ENCODE assay signal across 8 mouse cellular contexts in genomic region chr10:76442178-76443088, GRCm38 (mm10). TPM values are rescaled to one million over a fixed set of nuclear protein-coding genes. Genes with fewer than 3 reads are reported as not detected.
A peak's percentile ranks its signal among the peaks of the same experiment; 100 is the strongest.
DNase-seq lines count a peak whose midpoint lies in the region; ATAC-seq and TF ChIP-seq lines count a peak whose summit lies in the region.

Gene Pcnt, minus strand, starts transcription at chr10:76442786.

- 1% methylated on average over 78 of the region's 78 CpGs for WGBS in heart, embryonic 11.5 days (ENCODE audit: insufficient replicate concordance)
- WGBS in kidney, embryonic 16.5 days = under 1% methylated on average over 77 of the region's 78 CpGs
- under 1% methylated on average over 78 of the region's 78 CpGs for WGBS in liver, adult 2 months

- ATAC-seq in heart, embryonic 11.5 days (replicated peaks; ENCODE audit: insufficient number of reproducible peaks, low FRiP score, low TSS enrichment) = peak; percentile 99
- ATAC-seq in kidney, embryonic 16.5 days (ENCODE audit: low FRiP score, low TSS enrichment) = peak; percentile 99

- no peaks in the 10 kb centered on the region for H3K9me3 ChIP-seq in erythroblast, embryonic 14.5 days (ENCODE audit: control insufficient read depth, low read length)
- no peaks in the 10 kb centered on the region for H3K9me3 ChIP-seq in heart, embryonic 11.5 days (replicated peaks; ENCODE audit: control insufficient read depth, low read length)
- no peaks in the 10 kb centered on the region for H3K9me3 ChIP-seq in kidney, embryonic 16.5 days (ENCODE audit: low read length)

- DNase-seq in brain, embryonic 14.5 days (ENCODE audit: low read depth) = peak; percentile 99
- peak; percentile 89 for DNase-seq in liver, adult 2 months (ENCODE audit: extremely low read depth, low read depth, low spot score)
- peak; percentile 98 for DNase-seq in splenic B cell, adult 2 months (ENCODE audit: low read depth, low spot score)

- peaks cover 55% of the 10 kb centered on the region for H3K4me1 ChIP-seq in erythroblast, embryonic 14.5 days (ENCODE audit: control insufficient read depth)
- peaks cover 7% of the 10 kb centered on the region for H3K4me1 ChIP-seq in heart, embryonic 11.5 days (ENCODE audit: control insufficient read depth, insufficient read depth, low read length)
- peaks cover 16% of the 10 kb centered on the region for H3K4me1 ChIP-seq in kidney, embryonic 16.5 days (ENCODE audit: insufficient read depth, low read length)
- H3K4me1 ChIP-seq in liver, adult 2 months (ENCODE audit: control insufficient read depth, insufficient read depth, low read length) = peaks cover 6% of the 10 kb centered on the region

- H3K9ac ChIP-seq in heart, embryonic 11.5 days (ENCODE audit: low read depth, low read length) = peak within 1 kb of the TSS; percentile 90
- peak within 1 kb of the TSS; percentile 89 for H3K9ac ChIP-seq in kidney, embryonic 16.5 days (replicated peaks; ENCODE audit: low read length)
- peak within 1 kb of the TSS; percentile 68 for H3K9ac ChIP-seq in liver, adult 2 months (ENCODE audit: low read depth, low read length)

- H3K36me3 ChIP-seq in C2C12 (ENCODE audit: control insufficient read depth, insufficient read depth) = peaks cover 28% of the 10 kb centered on the region
- peaks cover 42% of the 10 kb centered on the region for H3K36me3 ChIP-seq in erythroblast, embryonic 14.5 days (ENCODE audit: control insufficient read depth)
- H3K36me3 ChIP-seq in heart, embryonic 11.5 days (ENCODE audit: control insufficient read depth, insufficient read depth, low read length) = peaks cover 15% of the 10 kb centered on the region
- H3K36me3 ChIP-seq in kidney, embryonic 16.5 days (ENCODE audit: insufficient read depth, low read length) = peaks cover 17% of the 10 kb centered on the region
- H3K36me3 ChIP-seq in liver, adult 2 months (ENCODE audit: control insufficient read depth, insufficient read depth, low read length) = no peaks in the 10 kb centered on the region
- H3K36me3 ChIP-seq in myocyte (ENCODE audit: control insufficient read depth, insufficient read depth) = no peaks in the 10 kb centered on the region
- peaks cover 2% of the 10 kb centered on the region; the same call in 1 of the 2 replicates for H3K36me3 ChIP-seq in splenic B cell, adult 2 months (ENCODE audit: control insufficient read depth, insufficient read depth, low read length, poor library complexity, severe bottlenecking)

- TF ChIP-seq POLR2A in brain, embryonic 14.5 days (IDR thresholded peaks at IDR 0.05; ENCODE audit: borderline replicate concordance, extremely low read depth, insufficient read depth, insufficient read length, poor library complexity, severe bottlenecking) = peak; percentile 38; the same call in 1 of the 2 replicates
- TF ChIP-seq POLR2A in liver, adult 2 months (IDR thresholded peaks at IDR 0.05; ENCODE audit: extremely low read depth, insufficient read depth, low read length) = 0 out of 2 replicates have a peak, but pooled peaks have one; percentile 69
- TF ChIP-seq POLR2A in myocyte (IDR thresholded peaks at IDR 0.05; ENCODE audit: insufficient read length, low read depth) = peak; percentile 46

- TF ChIP-seq CTCF in C2C12 (IDR thresholded peaks at IDR 0.05; ENCODE audit: control insufficient read depth, insufficient read depth, insufficient read length) = peak; percentile 74
- TF ChIP-seq CTCF in brain, embryonic 14.5 days (IDR thresholded peaks at IDR 0.05; ENCODE audit: borderline replicate concordance, extremely low read depth, insufficient read depth, insufficient read length) = peak; percentile 76
- peak; percentile 86 for TF ChIP-seq CTCF in liver, adult 2 months (IDR thresholded peaks at IDR 0.05; ENCODE audit: low read depth, low read length)

- peak within 1 kb of the TSS; percentile 96 for H3ac ChIP-seq in C2C12 (ENCODE audit: control insufficient read depth, insufficient read length, low read depth)
- peak within 1 kb of the TSS; percentile 28 for H3ac ChIP-seq in myocyte (ENCODE audit: control insufficient read depth, insufficient read length)

- peaks cover 30% of the 10 kb centered on the region for H3K79me3 ChIP-seq in C2C12 (ENCODE audit: low read depth)

- H3K79me2 ChIP-seq in C2C12 (ENCODE audit: control insufficient read depth, insufficient read depth) (peaks cover 45% of the 10 kb centered on the region), myocyte (ENCODE audit: control insufficient read depth, insufficient read depth) (peaks cover 18% of the 10 kb centered on the region)
- peaks cover 8% of the 10 kb centered on the region for H3K79me2 ChIP-seq in liver, adult 2 months (ENCODE audit: control insufficient read depth, insufficient read depth, low read length)

- peak within 1 kb of the TSS; percentile 98 for H3K4me3 ChIP-seq in C2C12 (ENCODE audit: insufficient read depth, poor library complexity, severe bottlenecking)
- peak within 1 kb of the TSS; percentile 89 for H3K4me3 ChIP-seq in erythroblast, embryonic 14.5 days (replicated peaks)
- H3K4me3 ChIP-seq in heart, embryonic 11.5 days (ENCODE audit: low read depth, low read length) = peak within 1 kb of the TSS; percentile 71
- peak within 1 kb of the TSS; percentile 93 for H3K4me3 ChIP-seq in kidney, embryonic 16.5 days (ENCODE audit: low read length)
- peak within 1 kb of the TSS; percentile 83 for H3K4me3 ChIP-seq in liver, adult 2 months (ENCODE audit: insufficient read depth, low read depth, low read length)
- H3K4me3 ChIP-seq in myocyte = peak within 1 kb of the TSS; percentile 82

- H3K27me3 ChIP-seq in C2C12 (ENCODE audit: control insufficient read depth, insufficient read depth, insufficient read length) (no peaks in the 10 kb centered on the region), myocyte (ENCODE audit: control insufficient read depth, insufficient read depth, insufficient read length) (no peaks in the 10 kb centered on the region)
- H3K27me3 ChIP-seq in erythroblast, embryonic 14.5 days (ENCODE audit: control insufficient read depth) = no peaks in the 10 kb centered on the region
- no peaks in the 10 kb centered on the region for H3K27me3 ChIP-seq in heart, embryonic 11.5 days (ENCODE audit: control insufficient read depth, insufficient read depth, low read length)
- no peaks in the 10 kb centered on the region for H3K27me3 ChIP-seq in kidney, embryonic 16.5 days (ENCODE audit: insufficient read depth, low read length)
- H3K27me3 ChIP-seq in liver, adult 2 months (ENCODE audit: control insufficient read depth, insufficient read depth, low read length) = no peaks in the 10 kb centered on the region
- H3K27me3 ChIP-seq in splenic B cell, adult 2 months (ENCODE audit: control insufficient read depth, insufficient read depth, low read length, poor library complexity, severe bottlenecking) = no peaks in the 10 kb centered on the region

- peak within 1 kb of the TSS; percentile 84 for H3K4me2 ChIP-seq in heart, embryonic 11.5 days
- H3K4me2 ChIP-seq in kidney, embryonic 16.5 days (replicated peaks; ENCODE audit: low read depth, low read length) = peak within 1 kb of the TSS; percentile 84
- peak within 1 kb of the TSS; percentile 86 for H3K4me2 ChIP-seq in myocyte (ENCODE audit: low read depth)

- H3K27ac ChIP-seq in heart, embryonic 11.5 days (ENCODE audit: low read depth, low read length) = peak within 1 kb of the TSS; percentile 96
- H3K27ac ChIP-seq in kidney, embryonic 16.5 days (ENCODE audit: low read length) = peak within 1 kb of the TSS; percentile 98
- peak within 1 kb of the TSS; percentile 82 for H3K27ac ChIP-seq in liver, adult 2 months (replicated peaks; ENCODE audit: insufficient read depth, low read depth, low read length)

TF ChIP-seq in C2C12, 6 proteins besides CTCF, POLR2A, EP300 and RAD21:
- no peak for TF ChIP-seq MYOG (IDR thresholded peaks at IDR 0.05; ENCODE audit: control insufficient read depth, extremely low read depth, insufficient read length)
- no peak for TF ChIP-seq MYOD1 (IDR thresholded peaks at IDR 0.05; ENCODE audit: control insufficient read depth, insufficient read length, low read depth)
- TF ChIP-seq CEBPB (IDR thresholded peaks at IDR 0.05; ENCODE audit: low read depth) = no peak
- peak; percentile 58 for TF ChIP-seq MAX (IDR thresholded peaks at IDR 0.05)
- TF ChIP-seq USF1 (IDR thresholded peaks at IDR 0.05; ENCODE audit: low read depth) = no peak
- no peak for TF ChIP-seq FOSL1 (IDR thresholded peaks at IDR 0.05; ENCODE audit: insufficient read depth, low read length, poor library complexity, severe bottlenecking)
TF ChIP-seq in C2C12: peak in this region for 1.

TF ChIP-seq in myocyte, 11 proteins besides CTCF, POLR2A, EP300 and RAD21:
- no peak for TF ChIP-seq TCF12 (IDR thresholded peaks at IDR 0.05; ENCODE audit: insufficient read depth, poor library complexity, severe bottlenecking)
- TF ChIP-seq CEBPB (IDR thresholded peaks at IDR 0.05; ENCODE audit: insufficient read depth, poor library complexity, severe bottlenecking) = no peak
- TF ChIP-seq MYOG (IDR thresholded peaks at IDR 0.05; ENCODE audit: control insufficient read depth in 1 of 3, insufficient read depth in 1 of 3, insufficient read length in 2 of 3, low read depth in 2 of 3) = peak in 1 of 3 experiments; percentile 31
- TF ChIP-seq TCF3 (IDR thresholded peaks at IDR 0.05; ENCODE audit: insufficient read length, low read depth) = no peak
- TF ChIP-seq POLR2AphosphoS2 (IDR thresholded peaks at IDR 0.05; ENCODE audit: insufficient read length, low read depth) = peak; percentile 43
- TF ChIP-seq MYOD1 (IDR thresholded peaks at IDR 0.05; ENCODE audit: control insufficient read depth in 1 of 3, insufficient read length in 2 of 3, low read depth in 2 of 3) = no peak
- TF ChIP-seq E2F4 (IDR thresholded peaks at IDR 0.05; ENCODE audit: insufficient read depth) = peak; percentile 94
- TF ChIP-seq SRF (IDR thresholded peaks at IDR 0.05; ENCODE audit: control insufficient read depth, insufficient read length, low read depth) = peak; percentile 68
- TF ChIP-seq USF1 (IDR thresholded peaks at IDR 0.05; ENCODE audit: low read depth) = no peak
- no peak for TF ChIP-seq MAX (IDR thresholded peaks at IDR 0.05; ENCODE audit: low read depth)
- TF ChIP-seq REST (IDR thresholded peaks at IDR 0.05; ENCODE audit: insufficient read depth, insufficient read length) = no peak

RNA-seq across cellular contexts. Expression of gene Pcnt, which starts in this region (rescaled TPM):
- polyA plus RNA-seq in C2C12 (2012; fragmentation: generic; extraction: Trizol) = 15.5 TPM
- 20.7 and 30.5 TPM in 2 replicates for polyA plus RNA-seq in brain, embryonic 14.5 days (2012; rRNA removed)
- polyA plus RNA-seq in erythroblast, embryonic 14.5 days (2012) = 8.5 and 11.9 TPM in 2 replicates
- polyA plus RNA-seq in heart, embryonic 11.5 days (2014; fragmentation: Nextera tagmentation; extraction: Ambion mirVana) = 11.8 and 12.5 TPM in 2 replicates
- 15.3 and 18.0 TPM in 2 replicates for polyA plus RNA-seq in kidney, embryonic 16.5 days (2015; fragmentation: Nextera tagmentation; extraction: Ambion mirVana)
- total RNA-seq in liver, adult 2 months (2014; rRNA removed) = 6.1 and 7.0 TPM in 2 replicates
- polyA plus RNA-seq in liver, adult 2 months (2012; rRNA removed) = 3.6 and 5.1 TPM in 2 replicates
- 11.5 TPM for polyA plus RNA-seq in myocyte (2012; fragmentation: generic; extraction: Trizol)

Comparison
In these comparisons a context has a peak if more than half of its experiments do, and no peak if none do; other contexts are left out.
1. Peak in every context shown above with its lines: DNase-seq, ATAC-seq, H3K4me3 ChIP-seq and H3K27ac ChIP-seq.